ENCODE assay signal across 9 mouse cellular contexts in the genomic region with DNA sequence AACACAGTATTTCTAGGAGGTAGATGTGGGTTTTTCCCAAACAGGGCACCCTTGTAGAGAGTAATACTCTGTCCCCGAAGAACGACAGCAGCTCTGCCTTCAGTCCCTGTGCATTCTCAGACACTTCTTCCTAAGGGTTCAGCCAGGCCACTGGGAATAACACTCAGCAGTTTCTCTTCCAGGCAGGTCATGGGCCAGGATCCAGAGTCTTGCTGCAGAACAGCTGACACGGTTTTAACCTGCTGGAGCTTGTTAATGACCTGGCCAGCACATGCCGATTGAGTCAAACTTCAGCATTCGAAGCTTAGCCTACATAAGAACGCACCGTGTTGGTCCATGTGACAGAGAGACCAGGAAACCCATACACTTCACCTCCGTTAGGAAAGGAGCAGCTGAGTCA. TPM values are rescaled to one million over a fixed set of nuclear protein-coding genes. Genes with fewer than 3 reads are reported as not detected.
A peak's percentile ranks its signal among the peaks of the same experiment; 100 is the strongest.
DNase-seq lines count a peak whose midpoint lies in the region.
"Had no signal": no experiment of that assay in that cellular context is flagged by ENCODE, and none has a peak within 500 bp of the region (broad histone marks: within the 10 kb centered on the region; RNA-seq: fewer than 3 reads in every experiment).

No protein-coding gene starts in this region.

- intact Hi-C loops in heart, postnatal 25 days (cut with DNase I) = no loop called here

- peak; percentile 48 to 50 for DNase-seq in heart, adult 18-20 months
- DNase-seq in heart, postnatal 25 days (ENCODE audit: low spot score) = no peak
- peak; percentile 39 to 48 for DNase-seq in cerebellum, adult 18-20 months
- peak; percentile 79 for DNase-seq in gastrocnemius, postnatal 25 days
- DNase-seq in kidney, postnatal 4 days = peak; percentile 21 to 47
- DNase-seq in frontal cortex, postnatal 10 days (ENCODE audit: low spot score in 2 of 2) = no peak
- DNase-seq in Muller cell, postnatal 12 days (ENCODE audit: inconsistent ontology term) = no peak
- no peak for DNase-seq in right cerebral cortex, postnatal 10 days (ENCODE audit: low spot score in 2 of 2)
- DNase-seq: liver had no signal

RNA-seq across cellular contexts. Expression of gene Xpr1, which starts 36.0 kb away (rescaled TPM):
- 10 to 100 TPM; 28.8 to 33.5 TPM for total RNA-seq in heart, adult 18-20 months (2021)
- 10 to 100 TPM; 29.3 to 32.1 TPM for total RNA-seq in heart, postnatal 25 days (2021)
- 10 to 100 TPM; 38.3 to 48.3 TPM for total RNA-seq in gastrocnemius, postnatal 25 days (2021)

Comparison
In these comparisons a context has a peak if more than half of its experiments do, and no peak if none do; other contexts are left out.
1. DNase-seq: peak in heart, adult 18-20 months (2 of 2), cerebellum, adult 18-20 months (2 of 2), gastrocnemius, postnatal 25 days (single experiment) and kidney, postnatal 4 days (2 of 2); none in heart, postnatal 25 days (single experiment), frontal cortex, postnatal 10 days (0 of 2), Muller cell, postnatal 12 days (single experiment) and right cerebral cortex, postnatal 10 days (0 of 2).